Mouse (Mus musculus) heart, postnatal 4 days (tissue): Measurements from ENCODE around the gene Gas6. TPM values are rescaled to one million over a fixed set of nuclear protein-coding genes. Genes with fewer than 3 reads are reported as not detected.

Experiments used
- total RNA-seq, 2 experiments: library from RNA; stranded (reverse); gene quantifications; 2 replicates each; pipeline ENCODE4 v1.2.3; 2021

Gas6 gene
- total RNA-seq, 2 experiments from 2014 or later, result 148 to 153 TPM

Other genes starting within 250 kb of the Gas6 start
- 100 to 1,000 TPM; 376 to 389 TPM for gene Adprhl1, start 240.3 kb downstream of the Gas6 start, total RNA-seq
- gene Dcun1d2, start 206.4 kb downstream of the Gas6 start, total RNA-seq, result 10 to 100 TPM; 27.8 to 29.5 TPM
- gene Tmco3, start 206.3 kb downstream of the Gas6 start, total RNA-seq, result 10 to 100 TPM; 21.7 to 21.9 TPM
- gene Tfdp1, start 155.7 kb downstream of the Gas6 start, total RNA-seq, result 10 to 100 TPM; 74.4 to 82.5 TPM
- gene Atp4b, start 97.7 kb downstream of the Gas6 start, total RNA-seq, result not detected
- gene Grk1, start 89.4 kb downstream of the Gas6 start, total RNA-seq, result under 1 TPM; 0.05 to 0.12 TPM
- gene Tmem255b, start 59.3 kb downstream of the Gas6 start, total RNA-seq, result 1 to 10 TPM; 9.2 to 9.3 TPM
- not detected for gene 1700029H14Rik, start 68.0 kb upstream of the Gas6 start, total RNA-seq
- 10 to 100 TPM; 27.4 to 31.1 TPM for gene Rasa3, start 183.1 kb upstream of the Gas6 start, total RNA-seq
- not detected for gene Cfap97d2, start 211.4 kb upstream of the Gas6 start, total RNA-seq